Mouse (Mus musculus): ENCODE measurements around the gene 9130230L23Rik. TPM values are rescaled to one million over a fixed set of nuclear protein-coding genes. Genes with fewer than 3 reads are reported as not detected.

9130230L23Rik gene
- polyA plus RNA-seq, 1 experiment: 7.3 TPM

DNA sequence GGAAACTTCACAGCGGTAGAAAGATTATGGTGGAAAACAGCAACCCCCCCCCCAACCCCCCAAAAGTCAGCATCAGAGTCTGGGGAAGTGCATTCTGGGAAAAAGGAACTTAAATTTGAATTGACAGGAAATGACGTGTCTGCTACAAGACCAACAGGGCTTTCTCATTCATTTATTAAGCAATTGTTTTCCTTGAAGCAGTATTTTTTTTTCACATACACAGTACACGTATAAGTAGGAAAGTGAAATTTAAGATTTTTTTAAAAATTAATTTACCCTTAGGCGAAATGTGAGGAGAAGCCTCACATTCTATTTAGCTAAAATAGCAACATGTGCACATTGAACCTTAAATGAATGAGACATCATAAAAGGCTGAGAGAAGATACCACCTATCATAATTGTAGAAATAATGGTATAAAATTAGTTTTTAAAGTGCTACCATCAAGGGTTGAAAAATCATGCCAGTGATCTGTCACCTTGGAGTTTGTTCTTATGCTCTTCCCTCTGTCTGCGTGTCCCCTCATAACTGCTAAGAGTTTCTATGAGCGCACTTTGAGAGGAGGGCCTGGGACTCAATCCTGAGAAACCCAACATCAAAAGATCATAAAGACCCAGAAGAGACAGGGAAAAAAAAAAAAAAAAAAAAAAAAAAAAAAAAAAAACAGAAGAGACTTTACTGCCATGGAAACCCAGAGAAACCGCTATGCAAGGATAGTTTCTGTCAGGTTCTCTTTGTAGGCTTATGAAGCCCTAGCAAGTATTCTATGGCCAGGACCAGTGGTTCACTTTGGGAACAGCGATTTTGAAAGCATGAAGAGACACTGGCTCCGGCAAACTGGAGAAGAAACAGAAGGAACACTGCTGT lies 47.7 kb downstream of the 9130230L23Rik start:
- DNase-seq (ENCODE audit: low read depth, low spot score): no peak
- WGBS: 75% methylated on average over 9 of the region's 9 CpGs

DNA sequence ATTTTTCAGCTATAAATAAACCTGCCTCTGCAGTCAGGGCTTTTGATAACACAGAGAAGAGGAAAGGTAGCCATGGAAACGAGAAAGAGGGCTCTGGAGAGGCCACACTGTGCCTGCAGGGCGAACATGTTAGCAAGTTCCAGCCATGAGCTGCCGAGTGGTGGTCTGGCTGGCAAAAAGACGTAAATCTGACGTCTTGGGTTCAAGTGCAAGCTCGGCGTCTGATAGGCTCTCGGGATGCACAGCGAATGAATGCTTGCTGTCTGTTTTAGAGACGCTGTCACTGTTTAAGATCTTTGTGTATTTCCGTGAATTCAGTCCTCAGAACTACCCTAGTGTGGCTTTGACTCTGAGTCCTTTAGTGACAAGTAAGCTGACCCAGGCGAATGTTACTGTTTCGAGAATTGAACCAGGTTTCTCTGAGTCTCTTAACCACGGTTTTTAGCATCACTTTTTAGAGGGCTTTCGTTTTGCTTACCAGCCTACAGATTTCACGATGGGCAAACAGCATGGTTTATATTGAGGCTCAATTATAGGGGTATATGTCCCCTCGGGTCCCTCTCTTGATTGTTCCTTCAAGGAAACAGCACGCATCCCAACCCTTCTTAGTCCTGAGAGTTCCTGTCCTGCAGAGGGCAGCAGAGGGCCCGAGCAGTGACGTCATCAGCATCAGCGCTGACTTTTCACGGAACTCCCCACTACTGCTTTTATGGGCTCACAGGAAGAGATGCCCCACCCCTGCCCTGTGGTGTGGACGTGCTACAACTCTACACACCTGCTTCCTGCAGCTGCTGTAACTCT lies 48.5 kb downstream of the 9130230L23Rik start:
- WGBS: 40% methylated on average over 23 of the region's 23 CpGs
- peak; percentile 63 for DNase-seq (ENCODE audit: low read depth, low spot score)

DNA sequence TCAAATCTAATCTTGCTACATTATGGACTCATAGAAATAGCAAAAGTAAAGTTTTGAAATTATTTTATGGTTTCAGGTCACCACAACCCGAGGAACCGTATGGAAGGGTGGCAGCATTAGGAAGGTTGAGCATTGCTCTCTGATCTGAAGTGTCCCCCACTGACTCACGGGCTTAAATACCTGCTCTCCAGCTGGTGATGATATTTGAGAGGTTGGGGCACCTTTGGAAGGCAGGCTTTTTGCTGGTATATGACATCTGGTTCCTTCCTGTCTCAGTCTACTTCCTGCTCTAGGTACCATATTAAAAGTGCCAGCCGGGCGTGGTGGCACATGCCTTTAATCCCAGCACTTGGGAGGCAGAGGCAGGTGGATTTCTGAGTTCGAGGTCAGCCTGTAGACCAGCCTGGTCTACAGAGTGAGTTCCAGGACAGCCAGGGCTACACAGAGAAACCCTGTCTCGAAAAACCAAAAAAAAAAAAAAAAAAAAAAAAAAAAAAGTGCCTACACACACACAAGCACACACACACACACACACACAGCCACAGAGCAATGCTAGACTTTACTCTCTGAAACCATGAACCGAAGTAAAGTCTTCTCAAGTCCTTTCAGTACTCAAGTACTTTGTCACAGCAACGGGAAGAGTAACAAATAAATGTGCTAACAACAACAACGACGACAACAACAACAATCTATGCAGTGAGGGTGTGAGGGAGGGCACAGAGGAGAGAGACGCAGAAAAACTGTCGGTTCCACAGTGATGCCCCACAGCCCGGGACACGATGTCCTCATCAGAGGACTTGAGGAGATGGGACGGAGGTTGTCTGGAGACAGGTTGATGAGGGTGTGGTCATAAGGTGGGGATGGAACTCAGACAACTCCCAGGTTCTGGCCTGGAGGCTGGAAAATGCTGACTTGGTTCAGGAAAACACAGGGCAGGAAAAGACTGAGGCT lies 49.7 kb downstream of the 9130230L23Rik start:
- no peak for DNase-seq (ENCODE audit: low read depth, low spot score)
- 92% methylated on average over 16 of the region's 16 CpGs for WGBS

DNA sequence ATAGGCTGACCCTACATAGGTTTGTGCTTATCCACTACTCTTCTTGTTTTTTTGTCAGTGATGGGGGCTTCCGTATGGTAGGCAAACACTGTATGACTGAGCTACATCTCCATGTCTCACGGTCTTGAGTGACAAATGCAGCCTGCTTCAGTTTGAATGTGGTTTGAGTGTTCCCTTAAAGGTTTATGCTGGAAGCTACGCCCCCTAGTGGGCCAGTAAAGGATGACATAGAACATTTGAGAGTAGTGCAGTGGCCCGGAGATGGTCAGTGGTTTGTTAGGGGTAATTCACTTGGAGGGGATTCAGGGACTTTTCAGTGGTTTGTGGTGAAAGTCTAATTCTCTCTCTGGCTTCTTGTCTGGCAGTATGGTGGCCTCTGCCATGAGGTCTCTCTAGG lies 52.6 kb downstream of the 9130230L23Rik start:
- no peak for DNase-seq (ENCODE audit: low read depth, low spot score)
- 77% methylated on average over 4 of the region's 4 CpGs for WGBS

GRCm38 (mm10) chr5:65950679-65951512 lies 53.2 kb downstream of the 9130230L23Rik start:
- 52% methylated on average over 18 of the region's 18 CpGs for WGBS

GRCm38 (mm10) chr5:65950236-65950635 lies 53.8 kb downstream of the 9130230L23Rik start:
- DNase-seq (ENCODE audit: low read depth, low spot score): no peak
- WGBS: 28% methylated on average over 6 of the region's 6 CpGs

More at GRCm38 (mm10) chr5:65950679-65951512, 53.2 kb downstream of the 9130230L23Rik start:
- no peak for DNase-seq (ENCODE audit: low read depth, low spot score)

- 93% methylated on average over 3 of the region's 3 CpGs for WGBS
- DNase-seq (ENCODE audit: low read depth, low spot score): no peak
Measured at GRCm38 (mm10) chr5:65949822-65950221, 54.3 kb downstream of the 9130230L23Rik start.

GRCm38 (mm10) chr5:65941145-65941544 lies 62.9 kb downstream of the 9130230L23Rik start:
- 53% methylated on average over 4 of the region's 4 CpGs for WGBS
- no peak for DNase-seq (ENCODE audit: low read depth, low spot score)

DNA sequence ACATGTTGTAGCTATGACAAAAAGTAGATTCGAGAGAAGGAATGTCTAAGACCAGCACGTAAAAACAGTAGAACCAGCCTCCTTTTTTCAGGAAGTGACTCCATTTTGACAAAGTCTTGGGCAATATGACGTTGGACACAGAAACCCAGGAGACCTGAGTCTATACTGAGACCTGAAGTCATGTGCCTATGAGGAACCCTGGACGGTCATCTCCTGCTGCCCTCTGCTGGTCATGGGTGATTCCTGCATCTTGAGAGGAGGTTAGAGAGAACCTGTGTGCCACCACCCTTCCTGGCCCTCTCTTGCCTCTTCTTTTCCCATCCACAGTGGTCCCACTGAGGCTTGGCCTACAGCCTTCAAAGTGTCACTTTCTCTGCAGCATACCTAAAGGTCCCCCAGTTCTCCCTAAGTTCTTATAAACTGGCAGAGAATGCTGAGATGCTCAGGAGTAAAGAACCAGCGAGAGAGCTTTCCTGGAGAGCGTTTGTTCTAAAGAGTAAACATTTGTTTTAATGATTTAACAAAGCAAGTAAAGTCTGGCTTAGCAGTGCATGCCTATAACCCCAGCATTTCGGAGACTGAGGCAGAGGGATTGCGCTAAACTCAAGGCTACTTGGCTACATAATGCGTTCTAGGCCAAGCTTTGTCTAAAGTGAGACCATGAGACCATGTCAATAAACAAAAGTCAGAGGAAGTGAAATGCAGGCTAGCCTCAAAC lies 65.9 kb downstream of the 9130230L23Rik start:
- WGBS: 41% methylated on average over 9 of the region's 9 CpGs
- DNase-seq (ENCODE audit: low read depth, low spot score): peak; percentile 61

- 60% methylated on average over 11 of the region's 11 CpGs for WGBS
Measured at GRCm38 (mm10) chr5:65937011-65937726, 66.9 kb downstream of the 9130230L23Rik start.

GRCm38 (mm10) chr5:65934783-65935182 lies 69.3 kb downstream of the 9130230L23Rik start, which contains the start of gene Chrna9:
TSS of gene Chrna9 (plus strand) at chr5:65934921.
- no peak for DNase-seq (ENCODE audit: low read depth, low spot score)
- WGBS: 78% methylated on average over 5 of the region's 5 CpGs

More at GRCm38 (mm10) chr5:65937011-65937726, 66.9 kb downstream of the 9130230L23Rik start:
- DNase-seq (ENCODE audit: low read depth, low spot score): no peak

DNA sequence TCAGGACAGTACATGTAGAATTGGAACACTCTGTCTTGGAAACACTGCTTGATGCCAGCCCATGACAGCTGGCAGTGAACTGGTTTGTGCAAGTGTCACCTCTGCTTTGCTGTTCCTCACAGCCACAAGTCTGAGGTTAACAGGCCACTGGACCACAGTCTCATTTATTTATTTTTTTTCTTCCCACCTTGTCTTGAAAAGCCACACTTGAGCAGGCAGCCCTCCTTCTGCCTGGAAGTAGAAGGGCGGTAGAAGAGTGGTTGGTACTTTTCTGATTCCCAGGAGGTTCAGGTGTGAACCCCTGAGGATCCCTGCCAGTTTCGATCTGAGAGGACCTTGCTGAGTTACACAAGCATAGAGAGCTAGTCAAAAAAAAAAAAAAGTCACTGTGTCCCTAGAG lies 70.3 kb downstream of the 9130230L23Rik start:
- WGBS: 83% methylated on average over 2 of the region's 2 CpGs
- DNase-seq (ENCODE audit: low read depth, low spot score): no peak

DNA sequence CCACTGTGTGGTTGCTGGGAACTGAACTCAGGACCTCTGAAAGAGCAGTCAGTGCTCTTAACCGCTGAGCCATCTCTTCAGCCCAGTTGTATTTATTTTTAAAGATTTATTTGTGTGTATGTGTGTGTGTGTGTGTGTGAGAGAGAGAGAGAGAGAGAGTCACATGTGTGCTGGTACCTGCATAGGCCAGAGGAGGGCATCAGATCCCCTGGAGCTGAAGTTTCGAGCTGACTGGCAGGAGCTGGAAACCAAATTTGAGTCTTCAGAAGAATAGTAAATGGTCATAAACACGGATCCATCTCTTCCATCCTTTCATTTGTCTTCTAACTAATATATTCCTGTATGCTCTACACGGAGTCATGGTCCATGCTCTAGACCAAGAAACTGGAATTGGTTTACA lies 70.8 kb downstream of the 9130230L23Rik start:
- WGBS: 89% methylated on average over 4 of the region's 4 CpGs
- DNase-seq (ENCODE audit: low read depth, low spot score): no peak

DNA sequence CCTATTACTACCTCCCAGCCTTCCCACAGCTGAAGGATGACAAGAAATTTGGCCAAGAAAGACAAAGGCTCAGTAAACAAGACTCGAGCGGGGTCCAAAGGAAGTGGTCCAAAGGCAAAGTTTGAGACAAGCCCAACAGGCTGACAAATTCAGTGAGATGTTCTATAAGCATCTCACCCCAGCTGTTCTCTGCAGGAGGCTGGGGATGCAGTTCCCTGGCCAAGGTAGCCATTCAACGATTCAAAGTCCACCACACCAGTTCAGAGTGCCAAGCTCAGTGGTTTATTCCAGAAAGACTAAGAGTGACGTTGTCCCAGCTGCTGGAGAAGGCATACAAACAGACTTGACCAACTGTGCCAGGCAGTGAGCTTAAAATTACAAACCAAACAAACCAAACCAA lies 73.9 kb downstream of the 9130230L23Rik start:
- no peak for DNase-seq (ENCODE audit: low read depth, low spot score)
- 51% methylated on average over 4 of the region's 4 CpGs for WGBS

Measured in large intestine, adult 2 months (tissue).